Mouse (Mus musculus): Measurements from ENCODE around the gene Cenpv. TPM values are rescaled to one million over a fixed set of nuclear protein-coding genes. Genes with fewer than 3 reads are reported as not detected.

The Cenpv gene
- polyA plus RNA-seq (2012; rRNA removed) = 116 and 140 TPM in 2 replicates

DNA sequence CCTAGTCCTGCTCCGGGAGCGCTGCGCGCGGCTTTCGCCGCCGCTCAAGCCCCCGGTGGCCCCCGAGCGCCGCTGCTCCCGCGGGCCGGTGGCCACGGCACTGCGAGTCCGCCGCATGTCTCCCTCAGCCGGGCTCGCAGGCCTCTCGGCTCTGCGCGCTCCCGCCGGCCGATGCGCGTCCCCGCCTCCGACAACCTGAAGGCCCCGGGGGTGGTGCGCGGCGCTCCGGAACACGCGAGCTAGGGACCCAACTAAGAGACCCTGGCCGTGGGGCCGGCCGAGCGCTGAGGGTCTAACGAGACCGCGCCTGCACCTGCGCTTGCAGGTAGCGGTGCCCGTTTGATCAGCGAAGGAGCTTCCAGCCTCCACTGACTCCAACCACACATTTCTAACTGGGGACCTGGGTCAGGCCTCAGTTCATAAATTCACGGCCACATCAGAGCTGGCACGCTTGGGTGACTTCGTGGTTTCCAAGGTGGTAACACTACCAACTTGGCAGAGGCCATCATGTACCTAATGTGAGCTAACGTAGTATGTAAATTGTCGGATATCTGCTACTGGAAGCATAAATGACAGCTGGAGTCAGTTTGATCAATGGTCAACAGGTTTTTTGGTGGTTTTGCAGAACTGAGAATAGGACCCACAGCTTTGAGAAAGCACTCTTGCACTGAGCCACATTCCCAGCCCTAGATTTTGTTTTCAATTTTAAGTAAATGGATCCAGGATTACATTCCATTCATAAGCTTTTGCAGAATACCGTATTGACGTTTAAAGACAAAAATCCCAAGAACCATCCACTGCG is at the start of gene Cenpv:
TSS of gene Cenpv (minus strand) at position 173 of the 802 bp plus-strand sequence.
- peak; percentile 35 for DNase-seq (ENCODE audit: low read depth, low spot score)
- 6% methylated on average over 57 of the region's 57 CpGs for WGBS

DNA sequence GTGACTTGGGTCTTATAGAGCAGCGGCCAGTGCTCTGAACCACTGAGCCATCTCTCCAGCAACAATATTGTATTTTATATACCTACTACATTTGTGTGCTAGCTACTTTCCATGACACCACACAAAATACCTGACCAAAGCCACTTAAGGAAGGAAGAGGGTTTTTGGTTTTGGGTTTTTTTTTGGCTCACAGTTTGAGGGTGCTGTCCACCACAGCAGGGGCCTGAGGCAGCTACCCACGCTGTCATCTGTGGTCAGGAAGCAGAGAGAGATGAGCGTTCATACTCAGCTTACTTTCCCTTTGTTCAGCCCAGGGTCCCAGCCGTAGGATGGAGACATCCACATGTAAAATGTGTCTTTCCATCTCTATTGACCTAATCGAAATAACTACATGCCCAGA is 48.0 kb upstream of the Cenpv start:
- no peak for DNase-seq (ENCODE audit: low read depth, low spot score)
- 88% methylated on average over 5 of the region's 5 CpGs for WGBS

GRCm38 (mm10) chr11:62584671-62585206 is 45.7 kb upstream of the Cenpv start:
- 81% methylated on average over 9 of the region's 9 CpGs for WGBS
- DNase-seq (ENCODE audit: low read depth, low spot score) = no peak

DNA sequence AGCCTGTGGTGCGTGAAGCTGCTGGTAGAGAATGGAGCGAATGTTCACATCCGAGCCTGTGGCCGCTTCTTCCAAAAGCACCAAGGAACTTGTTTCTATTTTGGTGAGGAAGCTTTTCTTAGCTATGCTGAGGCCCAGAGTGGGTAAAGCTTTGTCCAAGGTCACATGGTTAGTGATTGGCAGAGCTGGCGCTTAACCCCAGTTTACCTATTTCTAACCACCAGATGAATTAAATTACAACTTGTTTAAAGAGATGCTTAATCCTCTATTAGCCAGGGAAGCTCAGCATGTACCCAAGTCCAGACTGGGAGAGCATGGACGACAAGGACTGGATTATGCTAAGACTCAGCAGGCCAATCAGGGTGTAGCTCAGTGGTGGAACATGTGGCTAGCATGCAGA is 44.0 kb upstream of the Cenpv start:
- 88% methylated on average over 6 of the region's 6 CpGs for WGBS
- DNase-seq (ENCODE audit: low read depth, low spot score) = no peak

GRCm38 (mm10) chr11:62576530-62577152 is 37.6 kb upstream of the Cenpv start:
- 70% methylated on average over 16 of the region's 16 CpGs for WGBS

GRCm38 (mm10) chr11:62575659-62576438 is 36.8 kb upstream of the Cenpv start:
- WGBS = 11% methylated on average over 27 of the region's 27 CpGs
- DNase-seq (ENCODE audit: low read depth, low spot score) = no peak

More at GRCm38 (mm10) chr11:62576530-62577152, 37.6 kb upstream of the Cenpv start:
- DNase-seq (ENCODE audit: low read depth, low spot score) = no peak

DNA sequence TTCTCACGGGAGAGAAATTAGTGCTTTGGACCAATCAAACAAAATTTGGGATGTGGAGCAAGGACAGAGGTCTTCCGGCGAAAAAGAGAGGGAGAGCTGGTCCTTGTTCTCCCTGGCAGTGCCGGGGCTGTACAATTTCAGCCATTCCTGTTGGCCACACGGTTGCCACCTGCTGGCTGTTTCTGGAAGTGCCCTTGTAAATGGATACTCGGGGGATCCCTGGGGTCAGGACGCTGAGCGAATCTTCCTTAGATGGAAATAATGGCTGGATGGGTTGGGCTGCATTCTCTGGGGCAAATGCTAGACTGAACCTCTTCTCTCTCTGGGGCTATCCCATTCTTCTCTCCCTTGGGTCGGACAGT is 36.2 kb upstream of the Cenpv start:
- DNase-seq (ENCODE audit: low read depth, low spot score) = peak; percentile 59
- 2% methylated on average over 9 of the region's 9 CpGs for WGBS

GRCm38 (mm10) chr11:62574703-62575085 is 35.6 kb upstream of the Cenpv start:
- WGBS = 69% methylated on average over 4 of the region's 4 CpGs
- no peak for DNase-seq (ENCODE audit: low read depth, low spot score)

DNA sequence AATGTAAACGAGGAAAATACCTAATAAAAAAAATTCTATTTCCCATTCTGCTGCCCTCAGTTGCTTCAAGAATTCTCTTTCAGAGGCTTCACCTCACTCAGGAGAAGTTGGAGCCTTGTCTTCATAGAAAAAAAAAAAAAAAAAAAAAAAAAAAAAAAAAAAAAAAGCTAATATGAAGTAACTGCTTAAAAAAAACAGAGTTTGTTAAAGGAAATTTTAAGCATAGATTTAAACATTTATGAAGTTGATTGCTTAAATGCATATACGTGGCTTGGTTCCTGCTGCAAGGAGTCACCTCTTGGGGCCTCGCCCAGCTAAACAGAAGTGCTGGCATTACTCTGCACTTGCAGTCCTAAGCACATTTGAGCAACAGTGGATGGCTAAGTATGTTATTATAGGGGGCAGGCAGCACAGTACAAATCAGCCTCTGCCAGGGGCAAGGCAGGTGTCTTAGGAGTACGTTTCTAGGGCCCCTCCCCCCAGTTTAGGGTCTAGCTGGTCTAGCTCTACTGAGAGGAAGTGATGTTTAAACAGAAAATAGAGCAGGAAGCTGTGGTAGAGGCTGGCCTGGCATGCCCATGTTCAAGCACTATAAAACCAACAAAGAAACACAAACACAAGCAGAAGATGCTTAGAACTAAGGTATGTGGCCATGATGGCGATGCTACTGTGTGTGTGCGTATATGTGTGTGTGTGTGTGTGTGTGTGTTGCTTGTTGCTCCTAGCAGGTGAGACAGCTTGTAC is 35.1 kb upstream of the Cenpv start, which contains the start of gene Trpv2:
TSS of gene Trpv2 (plus strand) at position 528 of the 744 bp plus-strand sequence.
- WGBS = 66% methylated on average over 6 of the region's 6 CpGs
- no peak for DNase-seq (ENCODE audit: low read depth, low spot score)

GRCm38 (mm10) chr11:62568300-62568699 is 29.2 kb upstream of the Cenpv start:
- DNase-seq (ENCODE audit: low read depth, low spot score) = no peak
- WGBS = 59% methylated on average over 3 of the region's 3 CpGs

- DNase-seq (ENCODE audit: low read depth, low spot score) = no peak
- 32% methylated on average over 1 of the region's 1 CpGs for WGBS
Observed at GRCm38 (mm10) chr11:62566211-62566610, 27.1 kb upstream of the Cenpv start.

DNA sequence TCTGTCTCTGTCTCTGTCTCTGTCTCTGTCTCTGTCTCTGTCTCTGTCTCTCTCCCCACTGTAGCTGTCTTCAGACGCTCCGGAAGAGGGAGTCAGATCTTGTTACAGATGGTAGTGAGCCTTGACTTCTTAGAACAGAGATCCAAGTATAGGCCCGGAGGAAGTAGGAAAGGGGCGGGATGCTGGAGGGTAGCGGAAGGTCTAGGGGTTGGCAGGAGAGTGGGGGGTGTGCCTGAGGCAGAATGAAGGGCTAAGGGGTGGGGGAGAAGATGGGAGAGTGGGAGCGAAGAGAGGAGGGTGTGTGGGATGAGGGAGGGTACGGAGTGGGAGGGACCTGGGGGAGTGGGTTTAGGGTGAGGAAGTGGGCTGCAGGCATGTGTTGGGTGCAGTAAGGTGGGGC is 26.7 kb upstream of the Cenpv start:
- no peak for DNase-seq (ENCODE audit: low read depth, low spot score)
- WGBS = 84% methylated on average over 7 of the region's 7 CpGs

DNA sequence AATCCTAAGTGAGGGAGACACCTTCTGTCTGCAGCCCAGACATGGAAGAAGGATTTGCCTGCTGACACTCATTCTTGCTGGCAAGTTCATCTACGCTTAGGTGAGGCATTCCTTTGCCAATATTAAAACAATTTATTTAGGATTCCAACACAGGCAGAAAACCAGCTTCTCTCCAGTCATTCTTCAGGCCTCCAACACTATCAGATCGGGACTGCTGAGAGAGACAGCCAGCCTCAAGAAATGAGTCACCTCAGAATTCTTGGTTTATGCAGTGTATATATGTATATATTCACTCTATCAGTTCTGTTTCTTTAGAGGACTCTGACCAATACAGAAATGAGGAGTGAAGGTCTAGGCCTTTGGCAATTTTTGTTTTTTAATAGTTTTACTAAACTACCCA is 24.5 kb upstream of the Cenpv start:
- no peak for DNase-seq (ENCODE audit: low read depth, low spot score)
- WGBS = 87% methylated on average over 2 of the region's 2 CpGs

- DNase-seq (ENCODE audit: low read depth, low spot score) = no peak
- 30% methylated on average over 43 of the region's 43 CpGs for WGBS
Observed at GRCm38 (mm10) chr11:62560463-62561016, 21.5 kb upstream of the Cenpv start.

- 36% methylated on average over 6 of the region's 6 CpGs for WGBS
- DNase-seq (ENCODE audit: low read depth, low spot score) = no peak
Observed at GRCm38 (mm10) chr11:62558961-62559646, 20.0 kb upstream of the Cenpv start.

DNA sequence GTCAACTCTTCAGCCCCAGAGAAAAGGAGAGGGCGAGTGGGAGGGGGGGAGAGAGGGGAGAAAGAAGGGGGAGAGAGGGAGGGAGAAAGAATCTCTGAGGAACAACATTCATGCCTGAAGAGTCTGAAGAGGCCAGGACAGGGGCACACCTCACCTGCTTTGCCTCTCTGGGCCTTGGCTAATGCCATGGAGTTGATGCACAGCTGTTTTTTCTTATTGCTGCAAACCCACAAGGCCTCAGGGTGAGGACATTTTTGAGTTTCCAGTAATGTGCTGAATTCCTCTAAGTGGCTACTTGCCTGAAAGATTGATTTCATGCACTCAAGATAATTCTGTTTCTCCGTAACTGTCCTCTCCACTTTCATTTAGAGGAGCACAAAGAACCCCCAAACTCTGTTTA is 19.1 kb upstream of the Cenpv start:
- 75% methylated on average over 2 of the region's 2 CpGs for WGBS
- DNase-seq (ENCODE audit: low read depth, low spot score) = no peak

- 30% methylated on average over 5 of the region's 5 CpGs for WGBS
- peak; percentile 47 for DNase-seq (ENCODE audit: low read depth, low spot score)
Observed at GRCm38 (mm10) chr11:62557205-62557604, 18.1 kb upstream of the Cenpv start.

DNA sequence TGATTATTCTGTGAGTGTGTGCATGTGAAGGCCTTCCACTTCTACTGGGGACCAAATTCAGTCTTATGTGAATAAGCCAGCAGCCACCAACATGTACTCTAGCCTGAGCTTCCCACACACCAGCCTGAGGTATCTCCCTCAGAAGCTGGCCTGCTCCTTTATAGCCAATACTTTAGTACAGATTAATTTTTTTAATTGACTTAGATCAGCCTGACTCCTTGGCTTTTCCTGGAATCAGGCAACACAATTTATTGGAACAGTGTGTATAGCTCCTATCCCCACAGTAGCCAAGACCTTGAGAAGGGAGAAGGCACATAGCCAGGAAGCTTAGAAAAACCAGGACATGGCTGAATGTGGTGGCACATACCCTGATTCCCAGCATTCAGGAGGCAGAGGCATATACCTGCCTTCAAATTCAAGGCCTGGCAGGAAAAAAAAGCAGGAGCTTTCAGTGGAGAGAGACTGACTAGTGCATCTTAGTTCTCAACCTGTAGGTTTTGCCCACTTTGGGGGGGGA is 16.9 kb upstream of the Cenpv start:
- no peak for DNase-seq (ENCODE audit: low read depth, low spot score)
